Mouse (Mus musculus): ENCODE data around the gene Epb41l3. TPM values are rescaled to one million over a fixed set of nuclear protein-coding genes. Genes with fewer than 3 reads are reported as not detected.

The Epb41l3 gene
- polyA plus RNA-seq, 2 experiments: 102 to 140 TPM

GRCm38 (mm10) chr17:69211065-69211464 is 135.6 kb downstream of the Epb41l3 start:
- Histone ChIP-seq H3K27ac (replicated peaks; ENCODE audit: low read depth, low read length) (no peak overlapping the region), H3K9me3 (ENCODE audit: control insufficient read depth, low read length) (peaks cover 4% of the 10 kb centered on the region; the same call in 1 of the 2 replicates), H3K9ac (ENCODE audit: low read depth, low read length, severe bottlenecking) (no peak overlapping the region), H3K4me1 (ENCODE audit: control insufficient read depth, insufficient read depth, low read length) (no peaks in the 10 kb centered on the region), H3K36me3 (ENCODE audit: control insufficient read depth, insufficient read depth, low read length) (peaks cover 65% of the 10 kb centered on the region), H3K4me3 (replicated peaks; ENCODE audit: low read length) (no peak overlapping the region), H3K27me3 (ENCODE audit: control insufficient read depth, insufficient read depth, low read length) (no peaks in the 10 kb centered on the region), H3K4me2 (replicated peaks; ENCODE audit: low read depth, low read length, severe bottlenecking) (no peak overlapping the region)
- DNase-seq (ENCODE audit: low spot score) (no peak), ATAC-seq (ENCODE audit: low FRiP score, low read depth) (no peak)
- TF ChIP-seq POLR2A (IDR thresholded peaks at IDR 0.05; ENCODE audit: borderline replicate concordance, extremely low read depth, insufficient read depth, insufficient read length): no peak

GRCm38 (mm10) chr17:69216120-69216519 is 140.6 kb downstream of the Epb41l3 start:
- Histone ChIP-seq H3K4me1 (ENCODE audit: control insufficient read depth, insufficient read depth, low read length) (no peaks in the 10 kb centered on the region), H3K9me3 (ENCODE audit: control insufficient read depth, low read length) (peaks cover under 1% of the 10 kb centered on the region; the same call in 1 of the 2 replicates), H3K9ac (ENCODE audit: low read depth, low read length, severe bottlenecking) (no peak overlapping the region), H3K27ac (replicated peaks; ENCODE audit: low read depth, low read length) (no peak overlapping the region), H3K4me3 (replicated peaks; ENCODE audit: low read length) (no peak overlapping the region), H3K4me2 (replicated peaks; ENCODE audit: low read depth, low read length, severe bottlenecking) (no peak overlapping the region), H3K36me3 (ENCODE audit: control insufficient read depth, insufficient read depth, low read length) (peaks cover 46% of the 10 kb centered on the region), H3K27me3 (ENCODE audit: control insufficient read depth, insufficient read depth, low read length) (no peaks in the 10 kb centered on the region)
- no peak for DNase-seq (ENCODE audit: low spot score)
- no peak for TF ChIP-seq POLR2A (IDR thresholded peaks at IDR 0.05; ENCODE audit: borderline replicate concordance, extremely low read depth, insufficient read depth, insufficient read length)
- no peak for ATAC-seq (ENCODE audit: low FRiP score, low read depth)
- 96% methylated on average over 3 of the region's 3 CpGs for WGBS

- no peak overlapping the region for H3K4me3 ChIP-seq (replicated peaks; ENCODE audit: low read length)
- no peak for TF ChIP-seq POLR2A (IDR thresholded peaks at IDR 0.05; ENCODE audit: borderline replicate concordance, extremely low read depth, insufficient read depth, insufficient read length)
- H3K36me3 ChIP-seq (ENCODE audit: control insufficient read depth, insufficient read depth, low read length): peaks cover 32% of the 10 kb centered on the region
- H3K27me3 ChIP-seq (ENCODE audit: control insufficient read depth, insufficient read depth, low read length): no peaks in the 10 kb centered on the region
- H3K4me1 ChIP-seq (ENCODE audit: control insufficient read depth, insufficient read depth, low read length): peaks cover 5% of the 10 kb centered on the region
- no peak overlapping the region for H3K9ac ChIP-seq (ENCODE audit: low read depth, low read length, severe bottlenecking)
- H3K27ac ChIP-seq (replicated peaks; ENCODE audit: low read depth, low read length): no peak overlapping the region
- DNase-seq (ENCODE audit: low spot score) (no peak), ATAC-seq (ENCODE audit: low FRiP score, low read depth) (no peak)
- WGBS: 64% methylated on average over 7 of the region's 7 CpGs
- no peaks in the 10 kb centered on the region for H3K9me3 ChIP-seq (ENCODE audit: control insufficient read depth, low read length)
- no peak overlapping the region for H3K4me2 ChIP-seq (replicated peaks; ENCODE audit: low read depth, low read length, severe bottlenecking)
Measured at GRCm38 (mm10) chr17:69220849-69221248, 145.4 kb downstream of the Epb41l3 start.

- no peaks in the 10 kb centered on the region for H3K9me3 ChIP-seq (ENCODE audit: control insufficient read depth, low read length)
- peaks cover 5% of the 10 kb centered on the region for H3K4me1 ChIP-seq (ENCODE audit: control insufficient read depth, insufficient read depth, low read length)
- peaks cover 29% of the 10 kb centered on the region for H3K36me3 ChIP-seq (ENCODE audit: control insufficient read depth, insufficient read depth, low read length)
- ATAC-seq (ENCODE audit: low FRiP score, low read depth) (no peak), DNase-seq (ENCODE audit: low spot score) (no peak)
- 51% methylated on average over 6 of the region's 6 CpGs for WGBS
- H3K4me3 ChIP-seq (replicated peaks; ENCODE audit: low read length): no peak overlapping the region
- no peak overlapping the region for H3K27ac ChIP-seq (replicated peaks; ENCODE audit: low read depth, low read length)
- no peak overlapping the region for H3K9ac ChIP-seq (ENCODE audit: low read depth, low read length, severe bottlenecking)
- no peak overlapping the region for H3K4me2 ChIP-seq (replicated peaks; ENCODE audit: low read depth, low read length, severe bottlenecking)
- TF ChIP-seq POLR2A (IDR thresholded peaks at IDR 0.05; ENCODE audit: borderline replicate concordance, extremely low read depth, insufficient read depth, insufficient read length): no peak
- no peaks in the 10 kb centered on the region for H3K27me3 ChIP-seq (ENCODE audit: control insufficient read depth, insufficient read depth, low read length)
Measured at GRCm38 (mm10) chr17:69221377-69221776, 145.9 kb downstream of the Epb41l3 start.

GRCm38 (mm10) chr17:69221966-69222692 is 146.6 kb downstream of the Epb41l3 start:
- Histone ChIP-seq H3K9ac (ENCODE audit: low read depth, low read length, severe bottlenecking) (no peak overlapping the region), H3K4me1 (ENCODE audit: control insufficient read depth, insufficient read depth, low read length) (peaks cover 10% of the 10 kb centered on the region), H3K4me2 (replicated peaks; ENCODE audit: low read depth, low read length, severe bottlenecking) (no peak overlapping the region), H3K27ac (replicated peaks; ENCODE audit: low read depth, low read length) (no peak overlapping the region), H3K4me3 (replicated peaks; ENCODE audit: low read length) (no peak overlapping the region), H3K9me3 (ENCODE audit: control insufficient read depth, low read length) (no peaks in the 10 kb centered on the region), H3K27me3 (ENCODE audit: control insufficient read depth, insufficient read depth, low read length) (no peaks in the 10 kb centered on the region), H3K36me3 (ENCODE audit: control insufficient read depth, insufficient read depth, low read length) (peaks cover 29% of the 10 kb centered on the region)
- 23% methylated on average over 10 of the region's 10 CpGs for WGBS
- TF ChIP-seq POLR2A (IDR thresholded peaks at IDR 0.05; ENCODE audit: borderline replicate concordance, extremely low read depth, insufficient read depth, insufficient read length): no peak
- ATAC-seq (ENCODE audit: low FRiP score, low read depth) (no peak), DNase-seq (ENCODE audit: low spot score) (no peak)

Measured in limb, embryonic 14.5 days (tissue).